ENCODE assay signal across 26 mouse cellular contexts in genomic region chr5:53167564-53167963, GRCm38 (mm10). TPM values are rescaled to one million over a fixed set of nuclear protein-coding genes. Genes with fewer than 3 reads are reported as not detected.
"Had no signal": no experiment of that assay in that cellular context is flagged by ENCODE, and none has a peak within 500 bp of the region (broad histone marks: within the 10 kb centered on the region; RNA-seq: fewer than 3 reads in every experiment).

No protein-coding gene starts in this region.

- H3K27ac ChIP-seq: gastrocnemius, adult 2 months; heart, embryonic 13.5 days; heart, embryonic 15.5 days; hindbrain, embryonic 13.5 days; hindbrain, embryonic 15.5 days; hindbrain, postnatal 0 days; layer of hippocampus, adult 2 months; limb, embryonic 10.5 days; limb, embryonic 12.5 days; liver, embryonic 13.5 days had no signal

- H3K4me3 ChIP-seq: gastrocnemius, adult 2 months; heart, embryonic 13.5 days; heart, embryonic 15.5 days; hindbrain, embryonic 13.5 days; hindbrain, embryonic 15.5 days; layer of hippocampus, adult 2 months; limb, embryonic 10.5 days; limb, embryonic 12.5 days; liver, embryonic 13.5 days had no signal

- DNase-seq: gastrocnemius, adult 2 months; gastrocnemius, postnatal 10 days; gastrocnemius, postnatal 25 days; heart, adult 18-20 months; heart, postnatal 14 days; heart, postnatal 36 days; kidney, adult 11 months; kidney, adult 2 months; kidney, adult 9 months; kidney, postnatal 10 days; kidney, postnatal 25 days; kidney, postnatal 4 days; liver; liver, embryonic 13.5 days had no signal

- ATAC-seq: hindbrain, postnatal 0 days; intestine, embryonic 16.5 days had no signal

- H3K9ac ChIP-seq: heart, embryonic 13.5 days; heart, embryonic 15.5 days; hindbrain, embryonic 13.5 days; hindbrain, embryonic 15.5 days; limb, embryonic 12.5 days; liver, embryonic 13.5 days had no signal

- H3K27me3 ChIP-seq: heart, embryonic 13.5 days; heart, embryonic 15.5 days; hindbrain, embryonic 13.5 days; hindbrain, embryonic 15.5 days; limb, embryonic 12.5 days; liver, embryonic 13.5 days had no signal

- H3K9me3 ChIP-seq: heart, embryonic 13.5 days; heart, embryonic 15.5 days; hindbrain, embryonic 13.5 days; hindbrain, embryonic 15.5 days; limb, embryonic 10.5 days; limb, embryonic 12.5 days; liver, embryonic 13.5 days had no signal

- H3K4me2 ChIP-seq: heart, embryonic 11.5 days; heart, embryonic 13.5 days; heart, embryonic 15.5 days; hindbrain, embryonic 13.5 days; hindbrain, embryonic 15.5 days; limb, embryonic 12.5 days; liver, embryonic 11.5 days; liver, embryonic 13.5 days had no signal

- H3K36me3 ChIP-seq: heart, embryonic 13.5 days; heart, embryonic 15.5 days; limb, embryonic 10.5 days; limb, embryonic 12.5 days; liver, embryonic 13.5 days had no signal

- H3K4me1 ChIP-seq: heart, embryonic 13.5 days; heart, embryonic 15.5 days; hindbrain, embryonic 13.5 days; hindbrain, embryonic 15.5 days; limb, embryonic 10.5 days; limb, embryonic 12.5 days; liver, embryonic 13.5 days had no signal

RNA-seq across cellular contexts. Expression of gene Sel1l3, which starts 46.2 kb away (rescaled TPM):
- total RNA-seq: granulocyte monocyte progenitor cell, adult 5-6 weeks had no signal
